Mouse (Mus musculus): ENCODE measurements at regions not wholly inside any gene's neighbourhood (a gene's known extent, or its start where the extent isn't known, plus 50 kb on each side); places are given as distances from the start of the nearest gene placed in this dataset.

- WGBS = 69% methylated on average over 1 of the region's 1 CpGs
- no peak overlapping the region for H3K4me2 ChIP-seq
- no peak overlapping the region for H3K4me3 ChIP-seq (ENCODE audit: low read depth, low read length)
- H3K9me3 ChIP-seq (ENCODE audit: control insufficient read depth, low read length) = no peaks in the 10 kb centered on the region
- no peaks in the 10 kb centered on the region for H3K36me3 ChIP-seq (ENCODE audit: control insufficient read depth, insufficient read depth, low read length)
- H3K27ac ChIP-seq (ENCODE audit: low read depth, low read length) = no peak overlapping the region
- no peak for ATAC-seq (replicated peaks; ENCODE audit: low FRiP score)
- H3K27me3 ChIP-seq (replicated peaks; ENCODE audit: control insufficient read depth, insufficient read depth, low read length) = no peaks in the 10 kb centered on the region
- no peak overlapping the region for H3K9ac ChIP-seq (ENCODE audit: low read depth, low read length)
- DNase-seq (ENCODE audit: low spot score) = no peak
- no peaks in the 10 kb centered on the region for H3K4me1 ChIP-seq (replicated peaks; ENCODE audit: control insufficient read depth, insufficient read depth, low read length)
Observed at GRCm38 (mm10) chr16:9390986-9391385, 561.1 kb downstream of the 1810013L24Rik start.

- Histone ChIP-seq H3K4me1 (replicated peaks; ENCODE audit: control insufficient read depth, insufficient read depth, low read length) (no peaks in the 10 kb centered on the region), H3K9ac (ENCODE audit: low read depth, low read length) (no peak overlapping the region), H3K4me3 (ENCODE audit: low read depth, low read length) (no peak overlapping the region), H3K4me2 (no peak overlapping the region), H3K27ac (ENCODE audit: low read depth, low read length) (no peak overlapping the region), H3K9me3 (ENCODE audit: control insufficient read depth, low read length) (no peaks in the 10 kb centered on the region), H3K27me3 (replicated peaks; ENCODE audit: control insufficient read depth, insufficient read depth, low read length) (no peaks in the 10 kb centered on the region), H3K36me3 (ENCODE audit: control insufficient read depth, insufficient read depth, low read length) (no peaks in the 10 kb centered on the region)
- DNase-seq (ENCODE audit: low spot score) = no peak
- ATAC-seq (replicated peaks; ENCODE audit: low FRiP score) = no peak
- WGBS = 76% methylated on average over 5 of the region's 5 CpGs
Observed at GRCm38 (mm10) chr16:9404736-9405135, 574.8 kb downstream of the 1810013L24Rik start.

DNA sequence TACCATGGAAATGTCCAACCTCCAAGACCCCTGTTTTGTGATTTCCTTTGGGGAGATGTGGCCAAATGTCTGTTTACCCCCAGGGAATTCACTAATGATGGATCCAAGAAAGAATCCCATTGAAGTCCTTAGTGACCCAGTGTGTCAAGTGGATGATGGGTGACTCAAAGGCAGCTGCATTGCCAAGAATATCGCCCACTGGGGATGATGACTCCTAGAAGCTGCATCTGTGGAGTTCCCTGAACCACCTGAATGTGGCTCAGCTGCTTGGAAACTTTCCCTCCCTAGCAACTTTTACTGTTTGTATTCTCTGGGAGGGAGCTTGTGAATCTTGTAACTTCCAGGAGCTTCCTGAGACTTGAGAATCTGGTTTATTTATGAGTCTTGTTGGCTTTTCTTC, 578.3 kb downstream of the 1810013L24Rik start:
- Histone ChIP-seq H3K27ac (ENCODE audit: low read depth, low read length) (no peak overlapping the region), H3K4me2 (no peak overlapping the region), H3K4me1 (replicated peaks; ENCODE audit: control insufficient read depth, insufficient read depth, low read length) (no peaks in the 10 kb centered on the region), H3K9ac (ENCODE audit: low read depth, low read length) (no peak overlapping the region), H3K27me3 (replicated peaks; ENCODE audit: control insufficient read depth, insufficient read depth, low read length) (no peaks in the 10 kb centered on the region), H3K4me3 (ENCODE audit: low read depth, low read length) (no peak overlapping the region), H3K9me3 (ENCODE audit: control insufficient read depth, low read length) (no peaks in the 10 kb centered on the region), H3K36me3 (ENCODE audit: control insufficient read depth, insufficient read depth, low read length) (no peaks in the 10 kb centered on the region)
- ATAC-seq (replicated peaks; ENCODE audit: low FRiP score) = no peak
- WGBS = 68% methylated on average over 1 of the region's 1 CpGs
- DNase-seq (ENCODE audit: low spot score) = no peak

GRCm38 (mm10) chr16:9430509-9430908, 564.9 kb downstream of the Grin2a start:
- Histone ChIP-seq H3K4me2 (no peak overlapping the region), H3K36me3 (ENCODE audit: control insufficient read depth, insufficient read depth, low read length) (no peaks in the 10 kb centered on the region), H3K27me3 (replicated peaks; ENCODE audit: control insufficient read depth, insufficient read depth, low read length) (no peaks in the 10 kb centered on the region), H3K27ac (ENCODE audit: low read depth, low read length) (no peak overlapping the region), H3K9ac (ENCODE audit: low read depth, low read length) (no peak overlapping the region), H3K9me3 (ENCODE audit: control insufficient read depth, low read length) (no peaks in the 10 kb centered on the region), H3K4me3 (ENCODE audit: low read depth, low read length) (no peak overlapping the region), H3K4me1 (replicated peaks; ENCODE audit: control insufficient read depth, insufficient read depth, low read length) (no peaks in the 10 kb centered on the region)
- DNase-seq (ENCODE audit: low spot score) (no peak), ATAC-seq (replicated peaks; ENCODE audit: low FRiP score) (no peak)

DNA sequence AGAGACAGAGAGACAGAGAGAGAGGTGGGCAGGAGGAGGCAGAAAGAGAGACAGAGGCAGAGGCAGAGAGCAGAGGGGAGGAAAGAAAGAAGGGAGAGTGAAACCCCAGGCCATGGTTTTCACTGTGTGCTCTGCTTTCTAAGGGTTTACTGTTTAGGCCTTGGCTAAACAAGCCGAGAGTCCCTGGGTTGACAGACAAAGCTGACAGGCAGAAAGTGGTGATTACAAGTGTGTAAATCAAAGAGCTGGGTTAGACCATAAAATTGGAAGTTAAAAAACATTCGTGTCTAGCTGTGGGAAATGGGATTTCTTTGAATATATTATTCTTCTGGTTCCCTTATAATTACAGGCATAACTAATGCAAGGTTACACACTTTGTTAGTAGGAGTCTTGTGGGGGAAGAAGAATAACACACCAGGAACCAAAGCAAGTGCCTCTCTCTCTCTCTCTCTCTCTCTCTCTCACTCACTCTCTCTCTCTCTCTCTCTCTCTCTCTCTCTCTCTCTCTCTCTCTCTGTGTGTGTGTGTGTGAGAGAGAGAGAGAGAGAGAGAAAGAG, 556.0 kb downstream of the Grin2a start:
- Histone ChIP-seq H3K9ac (ENCODE audit: low read depth, low read length) (no peak overlapping the region), H3K4me1 (replicated peaks; ENCODE audit: control insufficient read depth, insufficient read depth, low read length) (no peaks in the 10 kb centered on the region), H3K4me3 (ENCODE audit: low read depth, low read length) (no peak overlapping the region), H3K9me3 (ENCODE audit: control insufficient read depth, low read length) (no peaks in the 10 kb centered on the region), H3K27ac (ENCODE audit: low read depth, low read length) (no peak overlapping the region), H3K4me2 (no peak overlapping the region), H3K36me3 (ENCODE audit: control insufficient read depth, insufficient read depth, low read length) (no peaks in the 10 kb centered on the region), H3K27me3 (replicated peaks; ENCODE audit: control insufficient read depth, insufficient read depth, low read length) (no peaks in the 10 kb centered on the region)
- ATAC-seq (replicated peaks; ENCODE audit: low FRiP score) = no peak
- 48% methylated on average over 2 of the region's 2 CpGs for WGBS
- DNase-seq (ENCODE audit: low spot score) = no peak

- H3K9me3 ChIP-seq (ENCODE audit: control insufficient read depth, low read length) = no peaks in the 10 kb centered on the region
- no peak overlapping the region for H3K4me2 ChIP-seq
- H3K4me1 ChIP-seq (replicated peaks; ENCODE audit: control insufficient read depth, insufficient read depth, low read length) = no peaks in the 10 kb centered on the region
- WGBS = 87% methylated on average over 1 of the region's 1 CpGs
- H3K4me3 ChIP-seq (ENCODE audit: low read depth, low read length) = no peak overlapping the region
- H3K27ac ChIP-seq (ENCODE audit: low read depth, low read length) = no peak overlapping the region
- DNase-seq (ENCODE audit: low spot score) (no peak), ATAC-seq (replicated peaks; ENCODE audit: low FRiP score) (no peak)
- H3K36me3 ChIP-seq (ENCODE audit: control insufficient read depth, insufficient read depth, low read length) = no peaks in the 10 kb centered on the region
- H3K9ac ChIP-seq (ENCODE audit: low read depth, low read length) = no peak overlapping the region
- H3K27me3 ChIP-seq (replicated peaks; ENCODE audit: control insufficient read depth, insufficient read depth, low read length) = no peaks in the 10 kb centered on the region
Observed at GRCm38 (mm10) chr16:9439891-9440290, 555.5 kb downstream of the Grin2a start.

DNA sequence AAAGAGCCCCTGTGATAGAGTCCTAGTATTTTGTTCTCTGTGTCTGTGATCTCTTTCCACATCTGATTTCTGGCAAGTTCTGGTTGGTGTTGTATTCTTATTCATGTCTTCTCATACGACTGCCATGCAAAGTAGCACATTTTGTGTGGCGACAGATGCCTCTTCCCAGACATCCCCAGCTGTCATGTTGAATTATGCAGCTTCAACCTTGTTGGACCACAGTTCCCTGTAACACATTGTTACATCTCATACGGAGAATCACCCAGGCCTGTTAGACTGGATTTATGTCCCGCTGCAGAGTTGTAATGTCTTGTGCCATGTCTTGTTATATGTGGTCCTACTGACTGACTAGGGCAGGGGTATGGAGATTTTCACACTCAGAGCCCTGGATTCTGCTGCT, 543.3 kb downstream of the Grin2a start:
- Histone ChIP-seq H3K9me3 (ENCODE audit: control insufficient read depth, low read length) (no peaks in the 10 kb centered on the region), H3K4me3 (ENCODE audit: low read depth, low read length) (no peak overlapping the region), H3K4me2 (no peak overlapping the region), H3K9ac (ENCODE audit: low read depth, low read length) (no peak overlapping the region), H3K36me3 (ENCODE audit: control insufficient read depth, insufficient read depth, low read length) (no peaks in the 10 kb centered on the region), H3K27ac (ENCODE audit: low read depth, low read length) (no peak overlapping the region), H3K4me1 (replicated peaks; ENCODE audit: control insufficient read depth, insufficient read depth, low read length) (no peaks in the 10 kb centered on the region), H3K27me3 (replicated peaks; ENCODE audit: control insufficient read depth, insufficient read depth, low read length) (no peaks in the 10 kb centered on the region)
- ATAC-seq (replicated peaks; ENCODE audit: low FRiP score) (no peak), DNase-seq (ENCODE audit: low spot score) (no peak)
- 82% methylated on average over 4 of the region's 4 CpGs for WGBS

DNA sequence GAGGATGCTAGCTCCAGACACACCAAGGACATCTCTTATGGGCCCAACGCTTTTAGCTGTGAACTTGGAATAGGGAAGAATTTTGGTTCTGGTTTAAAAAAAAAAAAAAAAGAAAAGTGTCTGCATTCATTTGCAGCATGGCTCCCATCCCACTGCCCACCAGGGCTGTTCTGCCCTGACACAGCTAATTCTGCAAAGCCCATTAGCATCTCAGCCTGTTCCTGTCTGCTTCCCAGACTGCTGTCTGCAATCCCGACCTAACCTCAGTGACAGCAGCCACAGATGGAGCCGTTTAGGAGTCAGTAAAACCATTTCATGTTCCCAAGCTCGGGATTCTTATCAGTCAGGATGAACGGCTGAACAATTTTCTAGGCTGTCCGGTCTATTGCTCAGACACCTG, 537.8 kb downstream of the Grin2a start:
- no peak for DNase-seq (ENCODE audit: low spot score)
- Histone ChIP-seq H3K4me2 (no peak overlapping the region), H3K27me3 (replicated peaks; ENCODE audit: control insufficient read depth, insufficient read depth, low read length) (no peaks in the 10 kb centered on the region), H3K4me3 (ENCODE audit: low read depth, low read length) (no peak overlapping the region), H3K9ac (ENCODE audit: low read depth, low read length) (no peak overlapping the region), H3K27ac (ENCODE audit: low read depth, low read length) (no peak overlapping the region), H3K4me1 (replicated peaks; ENCODE audit: control insufficient read depth, insufficient read depth, low read length) (no peaks in the 10 kb centered on the region), H3K9me3 (ENCODE audit: control insufficient read depth, low read length) (no peaks in the 10 kb centered on the region), H3K36me3 (ENCODE audit: control insufficient read depth, insufficient read depth, low read length) (no peaks in the 10 kb centered on the region)
- 59% methylated on average over 6 of the region's 6 CpGs for WGBS
- ATAC-seq (replicated peaks; ENCODE audit: low FRiP score) = no peak

GRCm38 (mm10) chr16:9462497-9462896, 532.9 kb downstream of the Grin2a start:
- no peaks in the 10 kb centered on the region for H3K27me3 ChIP-seq (replicated peaks; ENCODE audit: control insufficient read depth, insufficient read depth, low read length)
- no peaks in the 10 kb centered on the region for H3K36me3 ChIP-seq (ENCODE audit: control insufficient read depth, insufficient read depth, low read length)
- no peaks in the 10 kb centered on the region for H3K9me3 ChIP-seq (ENCODE audit: control insufficient read depth, low read length)
- no peak for DNase-seq (ENCODE audit: low spot score)
- no peak overlapping the region for H3K27ac ChIP-seq (ENCODE audit: low read depth, low read length)
- 84% methylated on average over 3 of the region's 3 CpGs for WGBS
- no peak overlapping the region for H3K4me3 ChIP-seq (ENCODE audit: low read depth, low read length)
- no peak overlapping the region for H3K9ac ChIP-seq (ENCODE audit: low read depth, low read length)
- ATAC-seq (replicated peaks; ENCODE audit: low FRiP score) = no peak
- no peaks in the 10 kb centered on the region for H3K4me1 ChIP-seq (replicated peaks; ENCODE audit: control insufficient read depth, insufficient read depth, low read length)
- no peak overlapping the region for H3K4me2 ChIP-seq
